ENCODE assay signal across 8 mouse cellular contexts in genomic region chr15:78684111-78684510, GRCm38 (mm10). TPM values are rescaled to one million over a fixed set of nuclear protein-coding genes. Genes with fewer than 3 reads are reported as not detected.
DNase-seq lines count a peak whose midpoint lies in the region.

No protein-coding gene starts in this region.

- peak; percentile 14 for DNase-seq in thymus, postnatal 25 days
- no peak for DNase-seq in thymus, adult 18-20 months
- DNase-seq in frontal cortex, adult 2 months (ENCODE audit: extremely low spot score in 1 of 2, low spot score in 1 of 2): peak; percentile 65 to 78
- peak; percentile 36 for DNase-seq in mesoderm, embryonic 11.5 days (ENCODE audit: low read depth, low spot score)
- DNase-seq in cerebellum, adult 11 months: no peak
- no peak for DNase-seq in spleen, adult 12 weeks (ENCODE audit: low spot score)
- no peak for DNase-seq in kidney, postnatal 25 days
- no peak for DNase-seq in cerebellum, adult 18-20 months

RNA-seq across cellular contexts. Expression of gene Elfn2, which starts 34.5 kb away (rescaled TPM):
- 64.9 and 68.2 TPM in 2 replicates for polyA plus RNA-seq in frontal cortex, adult 2 months (2012; rRNA removed)

Comparison
In these comparisons a context has a peak if more than half of its experiments do, and no peak if none do; other contexts are left out.
1. DNase-seq: peak in thymus, postnatal 25 days (single experiment), frontal cortex, adult 2 months (2 of 2) and mesoderm, embryonic 11.5 days (single experiment); none in thymus, adult 18-20 months (0 of 2), cerebellum, adult 11 months (single experiment), spleen, adult 12 weeks (single experiment), kidney, postnatal 25 days (0 of 2) and cerebellum, adult 18-20 months (0 of 2).